Mouse (Mus musculus): ENCODE results near the gene Fgfr1op2. TPM values are rescaled to one million over a fixed set of nuclear protein-coding genes. Genes with fewer than 3 reads are reported as not detected.
A peak's percentile ranks its signal among the peaks of the same experiment; 100 is the strongest.

The Fgfr1op2 gene
- polyA plus RNA-seq (2015; fragmentation: Nextera tagmentation; extraction: Ambion mirVana): 85.5 and 87.8 TPM in 2 replicates

DNA sequence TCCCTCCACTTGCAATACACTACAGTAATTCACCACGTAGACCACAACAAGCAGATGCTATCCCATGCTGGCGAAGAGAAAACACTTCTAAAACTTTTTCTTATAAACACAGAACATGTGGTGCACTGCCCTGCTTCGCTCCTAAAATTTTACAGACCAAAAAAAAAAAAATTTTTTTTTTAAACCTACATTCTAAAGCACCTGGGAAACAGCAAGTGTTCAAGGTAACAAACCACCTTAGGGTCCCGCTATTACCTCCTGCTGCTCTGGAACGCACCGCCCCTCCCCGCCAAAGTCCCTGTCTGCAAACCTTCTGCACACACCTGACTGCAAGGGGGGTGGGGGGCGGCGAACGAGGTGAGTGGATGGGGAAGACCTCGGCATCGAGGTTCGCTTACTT lies at the start of gene Fgfr1op2:
Fgfr1op2 (plus strand) TSS at position 301 of the 400 bp plus-strand sequence.
- H3K4me2 ChIP-seq: peak within 1 kb of the TSS; percentile 65
- peak within 1 kb of the TSS; percentile 83 for H3K4me3 ChIP-seq (replicated peaks)
- H3K36me3 ChIP-seq: peaks cover 4% of the 10 kb centered on the region; the same call in 1 of the 2 replicates
- H3K27ac ChIP-seq: peak within 1 kb of the TSS; percentile 98
- H3K27me3 ChIP-seq: no peaks in the 10 kb centered on the region
- ATAC-seq (replicated peaks; ENCODE audit: low FRiP score): no peak
- H3K9me3 ChIP-seq (replicated peaks): no peaks in the 10 kb centered on the region
- WGBS: under 1% methylated on average over 13 of the region's 13 CpGs
- peaks cover 40% of the 10 kb centered on the region for H3K4me1 ChIP-seq
- peak within 1 kb of the TSS; percentile 88 for H3K9ac ChIP-seq

DNA sequence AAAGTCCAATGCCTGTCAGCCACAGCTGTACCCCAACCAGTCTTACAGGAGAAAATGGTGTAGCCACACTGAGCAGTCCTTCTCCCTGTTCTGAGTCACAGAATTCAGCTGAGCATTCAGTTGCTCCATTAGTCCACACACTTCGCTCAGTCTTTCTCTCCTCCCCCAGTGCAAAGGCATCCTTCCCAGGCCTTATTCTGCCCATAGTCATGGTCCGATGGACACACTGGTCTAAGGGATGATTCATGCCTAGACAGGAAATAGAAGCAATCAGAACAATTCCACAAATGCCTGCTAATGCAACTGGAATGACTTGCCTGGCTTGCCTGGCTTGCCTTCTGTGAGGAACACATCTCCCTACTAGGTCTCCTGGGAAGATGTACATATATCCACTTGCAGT lies 49.5 kb upstream of the Fgfr1op2 start:
- no peak overlapping the region for H3K9ac ChIP-seq
- 0 out of 2 replicates have a peak, but pooled peaks cover 3% of the 10 kb centered on the region for H3K27me3 ChIP-seq
- H3K9me3 ChIP-seq (replicated peaks): no peaks in the 10 kb centered on the region
- H3K4me2 ChIP-seq: no peak overlapping the region
- no peak overlapping the region for H3K27ac ChIP-seq
- H3K4me1 ChIP-seq: peaks cover 15% of the 10 kb centered on the region
- no peak for ATAC-seq (replicated peaks; ENCODE audit: low FRiP score)
- no peak overlapping the region for H3K4me3 ChIP-seq (replicated peaks)
- no peaks in the 10 kb centered on the region for H3K36me3 ChIP-seq
- 55% methylated on average over 2 of the region's 2 CpGs for WGBS

DNA sequence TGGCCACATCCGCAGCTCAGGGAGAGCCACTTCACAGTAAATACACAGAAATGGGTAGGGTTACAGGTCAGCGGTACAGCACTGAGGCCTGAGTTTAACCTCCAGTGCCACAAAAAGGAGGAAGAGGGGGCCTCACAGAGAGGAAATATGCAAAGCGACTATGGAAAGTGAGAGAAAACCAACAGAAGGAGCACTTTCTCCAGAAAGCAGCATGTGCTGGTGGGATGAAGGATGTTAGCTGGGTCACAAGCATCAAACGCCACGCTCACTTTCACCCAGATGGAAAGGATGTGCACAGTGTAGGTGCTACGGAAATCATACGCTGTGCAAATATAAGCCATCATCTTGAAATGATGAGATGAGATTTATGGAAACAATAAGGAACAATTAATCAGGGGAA lies 46.6 kb upstream of the Fgfr1op2 start:
- peak; percentile 59 for ATAC-seq (replicated peaks; ENCODE audit: low FRiP score)
- Histone ChIP-seq H3K4me1 (peaks cover 15% of the 10 kb centered on the region), H3K9ac (no peak overlapping the region), H3K4me3 (replicated peaks) (no peak overlapping the region), H3K9me3 (replicated peaks) (no peaks in the 10 kb centered on the region), H3K27me3 (0 out of 2 replicates have a peak, but pooled peaks cover 3% of the 10 kb centered on the region), H3K27ac (peak overlapping the region; percentile 48), H3K4me2 (no peak overlapping the region), H3K36me3 (no peaks in the 10 kb centered on the region)
- WGBS: 22% methylated on average over 7 of the region's 7 CpGs

DNA sequence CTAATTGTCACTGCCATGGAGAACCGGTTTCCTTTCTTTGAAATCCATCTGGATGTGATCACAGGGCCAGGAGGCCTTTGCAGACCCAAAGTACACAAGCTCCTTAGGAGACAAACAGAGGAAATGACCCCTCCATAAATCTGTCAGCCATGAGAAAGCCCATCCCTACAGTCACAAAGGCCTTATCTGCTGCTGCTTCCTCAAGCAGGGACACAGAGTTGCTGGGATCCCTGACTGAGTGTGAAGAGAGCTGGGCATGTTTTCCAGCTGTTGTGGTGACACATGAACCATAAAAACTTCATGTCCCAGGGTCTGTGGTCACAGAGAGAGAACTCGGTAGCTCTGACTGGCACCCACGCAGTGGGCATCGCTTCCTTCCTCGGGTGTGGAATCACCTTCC lies 46.2 kb upstream of the Fgfr1op2 start:
- Histone ChIP-seq H3K36me3 (no peaks in the 10 kb centered on the region), H3K27me3 (0 out of 2 replicates have a peak, but pooled peaks cover 3% of the 10 kb centered on the region), H3K4me3 (replicated peaks) (no peak overlapping the region), H3K4me2 (no peak overlapping the region), H3K9me3 (replicated peaks) (no peaks in the 10 kb centered on the region), H3K9ac (no peak overlapping the region), H3K27ac (peak overlapping the region; percentile 57; the same call in 1 of the 2 replicates), H3K4me1 (peaks cover 15% of the 10 kb centered on the region)
- 6% methylated on average over 5 of the region's 5 CpGs for WGBS
- peak; percentile 90 for ATAC-seq (replicated peaks; ENCODE audit: low FRiP score)

DNA sequence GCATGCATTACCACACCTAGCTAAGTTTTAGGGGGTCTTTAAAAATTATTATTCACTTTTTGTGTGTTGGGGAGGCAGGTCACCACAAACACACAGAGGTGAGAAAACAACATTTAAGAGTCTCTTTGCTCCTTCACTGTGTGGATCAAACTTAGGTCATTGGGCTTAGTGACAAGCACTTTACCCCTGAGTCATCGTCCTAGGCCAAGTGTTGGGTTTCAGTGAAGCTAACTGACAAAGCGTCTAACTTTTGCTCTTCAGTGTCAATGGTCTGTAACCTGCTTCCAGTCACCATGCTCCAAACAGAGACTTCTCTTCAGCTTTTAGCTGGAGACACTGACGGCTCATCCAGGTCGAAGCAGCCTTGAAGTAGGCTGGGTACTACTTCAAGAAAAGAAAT lies 43.9 kb upstream of the Fgfr1op2 start:
- Histone ChIP-seq H3K4me1 (peaks cover 15% of the 10 kb centered on the region), H3K9me3 (replicated peaks) (no peaks in the 10 kb centered on the region), H3K9ac (no peak overlapping the region), H3K36me3 (no peaks in the 10 kb centered on the region), H3K27ac (no peak overlapping the region), H3K4me3 (replicated peaks) (no peak overlapping the region), H3K4me2 (no peak overlapping the region), H3K27me3 (no peaks in the 10 kb centered on the region)
- WGBS: 66% methylated on average over 4 of the region's 4 CpGs
- no peak for ATAC-seq (replicated peaks; ENCODE audit: low FRiP score)

DNA sequence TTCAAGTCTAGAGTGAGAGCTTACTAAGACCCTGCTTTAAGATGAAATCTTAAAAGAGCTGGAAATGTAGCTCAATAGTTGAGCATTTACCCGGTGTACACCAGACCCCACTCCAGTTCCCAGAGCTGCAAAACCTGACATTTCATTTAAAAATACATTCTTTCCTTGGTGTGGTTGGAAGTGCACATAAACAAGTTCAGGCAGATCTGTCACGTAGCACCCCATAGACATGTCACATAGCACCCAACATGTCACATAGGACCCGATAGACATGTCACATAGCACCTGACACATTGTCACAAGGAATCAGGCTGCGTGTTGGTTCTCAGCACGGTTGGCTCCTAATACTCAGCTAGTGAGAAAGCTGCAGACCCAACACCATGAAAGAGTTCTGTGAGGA lies 41.5 kb upstream of the Fgfr1op2 start:
- no peaks in the 10 kb centered on the region for H3K27me3 ChIP-seq
- no peak overlapping the region for H3K4me2 ChIP-seq
- H3K4me1 ChIP-seq: peaks cover 7% of the 10 kb centered on the region
- no peak for ATAC-seq (replicated peaks; ENCODE audit: low FRiP score)
- H3K9ac ChIP-seq: no peak overlapping the region
- no peak overlapping the region for H3K27ac ChIP-seq
- no peaks in the 10 kb centered on the region for H3K9me3 ChIP-seq (replicated peaks)
- WGBS: 93% methylated on average over 5 of the region's 5 CpGs
- no peaks in the 10 kb centered on the region for H3K36me3 ChIP-seq
- H3K4me3 ChIP-seq (replicated peaks): no peak overlapping the region

DNA sequence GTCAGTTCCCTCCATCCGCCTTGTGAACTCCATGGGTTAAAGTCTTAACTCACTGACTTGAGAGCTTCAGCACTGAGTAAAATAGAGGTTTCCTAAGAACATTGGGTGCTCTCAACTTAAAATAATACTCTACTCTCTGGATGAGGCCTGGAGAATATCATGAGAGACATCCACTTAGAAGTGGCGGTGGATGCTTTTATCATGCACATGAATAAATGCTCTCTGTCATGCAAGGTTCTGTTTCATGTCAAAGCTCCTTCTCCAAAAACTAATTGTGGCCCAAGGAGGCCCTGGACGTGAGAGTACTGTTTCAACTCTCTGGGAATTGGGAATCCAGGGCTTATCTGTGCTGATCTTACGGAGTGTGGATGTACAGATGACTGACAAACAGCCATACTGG lies 39.9 kb upstream of the Fgfr1op2 start:
- Histone ChIP-seq H3K4me2 (no peak overlapping the region), H3K4me3 (replicated peaks) (no peak overlapping the region), H3K27ac (no peak overlapping the region), H3K9me3 (replicated peaks) (no peaks in the 10 kb centered on the region), H3K36me3 (no peaks in the 10 kb centered on the region), H3K9ac (no peak overlapping the region), H3K27me3 (no peaks in the 10 kb centered on the region), H3K4me1 (no peaks in the 10 kb centered on the region)
- no peak for ATAC-seq (replicated peaks; ENCODE audit: low FRiP score)
- WGBS: 84% methylated on average over 4 of the region's 4 CpGs

DNA sequence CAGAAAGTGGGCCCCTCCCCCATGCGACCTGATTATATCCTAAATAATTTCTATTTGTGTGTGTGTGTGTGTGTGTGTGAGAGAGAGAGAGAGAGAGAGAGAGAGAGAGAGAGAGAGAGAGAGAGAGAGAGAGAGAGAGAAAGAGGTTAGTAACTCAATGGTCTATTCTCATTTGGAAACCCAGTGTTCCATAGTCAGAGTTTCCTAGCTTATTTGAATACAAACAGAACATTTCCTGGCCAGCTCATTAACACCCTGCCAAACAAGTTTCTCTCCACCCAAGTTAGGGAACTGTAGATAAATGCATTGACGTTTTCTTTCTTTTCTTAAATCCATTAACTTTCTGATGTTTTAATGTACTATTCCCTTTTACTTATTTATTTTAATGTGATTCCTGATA lies 38.9 kb upstream of the Fgfr1op2 start:
- H3K27me3 ChIP-seq: no peaks in the 10 kb centered on the region
- no peaks in the 10 kb centered on the region for H3K4me1 ChIP-seq
- no peak overlapping the region for H3K4me3 ChIP-seq (replicated peaks)
- no peak overlapping the region for H3K4me2 ChIP-seq
- no peaks in the 10 kb centered on the region for H3K36me3 ChIP-seq
- H3K9ac ChIP-seq: no peak overlapping the region
- H3K27ac ChIP-seq: no peak overlapping the region
- no peaks in the 10 kb centered on the region for H3K9me3 ChIP-seq (replicated peaks)
- 65% methylated on average over 2 of the region's 2 CpGs for WGBS
- ATAC-seq (replicated peaks; ENCODE audit: low FRiP score): no peak

DNA sequence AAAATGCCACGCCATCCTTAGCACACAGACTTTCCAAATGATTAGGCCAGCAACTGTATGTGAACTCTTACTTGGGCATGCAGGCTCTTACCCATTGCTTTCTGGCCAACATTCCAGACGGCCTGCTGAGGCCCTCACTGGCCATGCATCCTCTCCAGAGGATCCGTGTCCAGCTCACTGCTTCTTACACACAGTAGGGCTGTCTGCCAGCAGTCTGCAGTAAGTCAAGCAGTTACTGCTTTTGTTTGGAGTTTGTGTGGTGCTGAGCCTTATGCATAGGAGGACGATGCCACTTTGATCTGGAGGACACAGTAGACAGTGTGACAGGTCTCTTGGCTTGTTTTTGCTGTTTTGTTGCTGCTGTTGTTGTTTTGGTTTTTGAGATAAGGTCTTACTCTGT lies 38.3 kb upstream of the Fgfr1op2 start:
- Histone ChIP-seq H3K9ac (no peak overlapping the region), H3K27me3 (no peaks in the 10 kb centered on the region), H3K9me3 (replicated peaks) (no peaks in the 10 kb centered on the region), H3K36me3 (no peaks in the 10 kb centered on the region), H3K27ac (no peak overlapping the region), H3K4me3 (replicated peaks) (no peak overlapping the region), H3K4me1 (no peaks in the 10 kb centered on the region), H3K4me2 (no peak overlapping the region)
- WGBS: 69% methylated on average over 4 of the region's 4 CpGs
- no peak for ATAC-seq (replicated peaks; ENCODE audit: low FRiP score)

DNA sequence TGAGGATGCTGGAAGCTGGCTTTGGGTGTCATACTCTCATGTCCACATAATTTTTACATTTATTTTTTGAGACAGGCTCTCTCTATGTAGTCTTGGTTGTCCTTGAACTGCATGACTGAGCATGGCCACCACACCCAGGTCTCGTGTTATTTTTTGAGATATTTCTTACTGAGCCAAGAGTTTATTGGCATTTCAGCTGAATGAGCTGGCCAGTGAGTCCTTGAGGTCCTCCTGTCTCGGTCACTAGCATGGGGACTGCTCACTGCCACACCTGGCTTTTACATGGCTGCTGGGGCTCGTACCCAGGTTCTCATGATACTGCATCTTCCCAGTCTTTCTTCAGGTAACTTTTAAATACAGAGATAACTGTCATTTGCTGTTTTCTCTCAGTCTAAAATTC lies 36.6 kb upstream of the Fgfr1op2 start:
- no peak overlapping the region for H3K4me3 ChIP-seq (replicated peaks)
- H3K9ac ChIP-seq: no peak overlapping the region
- H3K4me2 ChIP-seq: no peak overlapping the region
- 69% methylated on average over 3 of the region's 3 CpGs for WGBS
- H3K9me3 ChIP-seq (replicated peaks): no peaks in the 10 kb centered on the region
- H3K27ac ChIP-seq: no peak overlapping the region
- H3K4me1 ChIP-seq: no peaks in the 10 kb centered on the region
- no peaks in the 10 kb centered on the region for H3K36me3 ChIP-seq
- ATAC-seq (replicated peaks; ENCODE audit: low FRiP score): no peak
- no peaks in the 10 kb centered on the region for H3K27me3 ChIP-seq

DNA sequence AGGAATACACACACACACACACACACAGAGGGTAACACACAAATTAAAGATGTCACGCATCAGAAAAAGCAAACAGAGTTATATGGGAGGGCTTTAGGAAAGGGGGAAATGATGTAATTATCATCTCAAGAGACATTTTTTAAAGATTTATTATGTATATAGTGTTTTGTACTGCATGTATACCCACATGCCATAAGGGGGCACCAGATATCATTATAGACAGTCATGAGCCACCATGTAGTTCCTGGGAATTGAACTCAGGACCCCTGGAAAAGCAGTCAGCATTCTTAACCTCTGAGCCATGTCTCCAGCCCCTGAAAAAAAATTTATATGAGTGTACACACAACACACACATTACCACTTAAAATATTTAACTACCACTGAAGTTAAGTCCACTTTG lies 32.4 kb upstream of the Fgfr1op2 start:
- Histone ChIP-seq H3K36me3 (peaks cover 35% of the 10 kb centered on the region), H3K4me1 (no peaks in the 10 kb centered on the region), H3K4me3 (replicated peaks) (no peak overlapping the region), H3K9me3 (replicated peaks) (no peaks in the 10 kb centered on the region), H3K4me2 (no peak overlapping the region), H3K9ac (no peak overlapping the region), H3K27ac (no peak overlapping the region), H3K27me3 (no peaks in the 10 kb centered on the region)
- ATAC-seq (replicated peaks; ENCODE audit: low FRiP score): no peak
- WGBS: 94% methylated on average over 1 of the region's 1 CpGs

DNA sequence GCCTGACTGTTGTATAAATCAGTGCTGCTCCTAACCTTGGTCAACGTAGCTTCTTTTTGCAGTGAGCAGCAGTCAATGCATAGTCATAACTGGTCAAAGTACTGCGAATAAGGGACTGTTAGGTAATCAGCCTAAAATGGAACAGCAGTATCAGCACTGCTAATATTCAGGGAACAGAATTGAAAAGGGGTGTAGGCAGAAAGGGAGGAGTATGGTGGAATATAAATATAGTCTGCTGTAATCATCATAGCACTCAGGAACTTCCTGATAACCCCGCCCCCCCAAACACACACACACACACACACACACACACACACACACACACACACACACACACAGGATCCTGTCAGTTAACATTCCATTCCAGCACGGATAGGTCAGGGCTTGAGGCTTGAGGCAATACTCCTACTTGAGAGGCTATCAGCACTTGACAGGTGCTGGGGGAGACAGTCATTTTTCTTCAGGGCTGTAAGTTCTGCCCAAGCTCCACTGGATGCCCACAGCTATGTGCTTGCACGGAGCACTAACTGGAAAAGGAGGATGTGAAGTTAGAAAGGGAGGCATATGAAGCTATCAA lies 31.6 kb upstream of the Fgfr1op2 start:
- no peak overlapping the region for H3K4me2 ChIP-seq
- no peak overlapping the region for H3K4me3 ChIP-seq (replicated peaks)
- no peak overlapping the region for H3K9ac ChIP-seq
- 76% methylated on average over 5 of the region's 5 CpGs for WGBS
- ATAC-seq (replicated peaks; ENCODE audit: low FRiP score): no peak
- H3K9me3 ChIP-seq (replicated peaks): no peaks in the 10 kb centered on the region
- no peaks in the 10 kb centered on the region for H3K4me1 ChIP-seq
- no peaks in the 10 kb centered on the region for H3K27me3 ChIP-seq
- H3K27ac ChIP-seq: no peak overlapping the region
- H3K36me3 ChIP-seq: peaks cover 42% of the 10 kb centered on the region

DNA sequence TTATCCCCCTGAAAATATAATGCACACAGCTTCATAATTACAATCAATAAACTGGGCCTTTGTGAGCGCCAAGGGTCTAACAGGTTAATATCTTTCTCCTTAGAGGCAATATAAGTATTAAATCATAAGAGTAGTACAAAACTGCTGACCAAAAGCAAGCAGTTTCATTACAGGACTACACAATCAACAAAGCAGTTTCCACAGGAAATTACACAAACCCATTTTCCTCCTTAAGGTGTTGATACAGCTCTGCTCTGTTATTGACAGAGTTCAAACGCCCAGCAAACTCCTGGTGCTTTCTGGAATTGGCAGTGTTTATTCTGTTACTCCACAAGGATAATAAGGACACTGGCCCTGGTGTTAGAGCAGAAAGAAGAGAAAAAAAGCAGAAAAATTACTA lies 26.6 kb upstream of the Fgfr1op2 start:
- peaks cover 88% of the 10 kb centered on the region for H3K36me3 ChIP-seq
- H3K9ac ChIP-seq: no peak overlapping the region
- no peaks in the 10 kb centered on the region for H3K27me3 ChIP-seq
- H3K4me2 ChIP-seq: no peak overlapping the region
- no peak for ATAC-seq (replicated peaks; ENCODE audit: low FRiP score)
- no peak overlapping the region for H3K4me3 ChIP-seq (replicated peaks)
- no peaks in the 10 kb centered on the region for H3K9me3 ChIP-seq (replicated peaks)
- 85% methylated on average over 2 of the region's 2 CpGs for WGBS
- no peaks in the 10 kb centered on the region for H3K4me1 ChIP-seq
- no peak overlapping the region for H3K27ac ChIP-seq
